Mouse (Mus musculus): ENCODE measurements around the gene Slc25a22.

DNA sequence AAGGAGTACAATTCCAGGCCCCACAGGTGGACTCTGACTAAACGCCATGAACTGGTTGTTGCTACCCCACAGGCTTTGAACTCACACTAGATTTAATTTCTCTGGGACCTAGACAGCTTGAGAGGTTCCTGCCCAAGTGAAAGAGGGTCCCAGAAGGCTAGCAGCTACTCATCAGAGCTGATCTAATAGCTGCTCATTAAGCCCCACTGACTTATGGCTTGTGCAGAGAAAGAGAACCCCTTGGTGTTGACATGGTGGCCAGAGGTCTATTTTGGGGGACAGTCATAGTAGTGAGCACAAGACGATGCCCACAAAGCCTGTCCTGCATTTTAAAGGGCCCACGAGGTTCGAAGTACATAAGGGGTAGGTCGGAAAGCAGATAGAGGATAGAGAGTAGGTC, 36.5 kb upstream of the Slc25a22 start:
- TF ChIP-seq CTCF (IDR thresholded peaks at IDR 0.05; ENCODE audit: low read depth) (no peak), EP300 (optimal IDR thresholded peaks at IDR 0.05) (no peak)

Measured in stomach, postnatal 0 days (tissue).